Mouse (Mus musculus) left cerebral cortex, adult 9 months (tissue): ENCODE data around the gene Tbc1d8.

Source experiments
- DNase-seq, 2 experiments: peaks; one replicate each; pipeline ENCODE4 v3.0.0; 2022; ENCODE audit warnings: low spot score in 2 of 2

The Tbc1d8 gene

GRCm38 (mm10) chr1:39365562-39365961 lies 113.0 kb downstream of the Tbc1d8 start:
- no peak for DNase-seq

- DNase-seq: no peak
Observed at GRCm38 (mm10) chr1:39362515-39362893, 116.1 kb downstream of the Tbc1d8 start.

DNA sequence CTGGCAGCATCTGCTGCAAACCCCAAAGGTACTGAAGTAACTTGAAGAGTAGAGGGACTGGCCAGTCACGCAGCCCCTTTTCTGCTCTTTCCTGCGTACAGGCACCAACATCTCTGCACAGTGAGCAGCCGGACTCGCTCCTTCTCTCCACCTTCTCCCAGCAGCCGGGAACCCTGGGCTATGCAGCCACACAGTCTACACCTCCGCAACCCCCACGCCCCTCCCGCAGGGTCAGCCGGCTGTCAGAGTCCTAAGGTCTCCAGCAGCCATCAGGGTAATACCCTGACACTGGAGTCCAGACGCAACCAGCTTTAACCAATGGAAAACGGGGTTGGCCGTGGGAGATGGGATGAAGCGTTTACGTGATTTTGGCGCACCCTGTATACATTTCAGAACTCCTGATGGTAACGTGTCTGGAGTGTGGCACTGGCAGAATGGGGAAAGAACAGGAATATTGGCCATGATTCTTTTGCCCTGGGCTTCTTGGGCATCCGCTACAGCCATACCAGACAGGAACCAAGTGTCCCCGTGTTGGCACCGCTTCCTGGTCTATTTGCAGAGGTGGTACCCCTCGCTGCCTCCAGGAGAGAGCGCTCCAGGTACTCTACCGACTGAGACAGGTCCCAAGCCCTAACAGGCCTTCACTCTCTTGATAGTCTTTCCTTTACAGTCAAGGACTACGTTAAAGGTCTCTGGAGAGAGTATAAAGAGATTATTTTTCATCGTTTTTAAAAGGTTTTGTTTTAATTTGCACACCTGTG lies 116.6 kb downstream of the Tbc1d8 start:
- no peak for DNase-seq

- DNase-seq: no peak
Observed at GRCm38 (mm10) chr1:39349427-39349826, 129.1 kb downstream of the Tbc1d8 start.

DNA sequence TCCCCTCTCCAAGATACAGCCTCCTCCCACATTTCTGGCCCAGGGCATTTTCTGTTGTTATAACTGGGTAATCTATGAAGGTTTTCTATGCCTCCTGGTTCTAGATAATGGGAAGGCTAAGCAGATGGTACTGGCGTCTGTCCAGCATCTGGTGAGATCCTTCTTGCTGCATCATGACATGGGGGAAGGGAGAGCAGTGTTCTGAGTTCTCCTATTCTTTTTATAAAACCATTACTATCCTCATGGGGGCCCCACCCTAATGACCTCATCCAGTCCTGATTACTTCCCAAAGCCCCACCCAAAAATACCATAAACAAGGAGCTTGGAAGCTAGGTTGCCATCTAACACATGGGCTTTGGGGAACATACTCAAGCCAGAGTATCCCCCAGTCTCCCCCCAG lies 129.6 kb downstream of the Tbc1d8 start:
- DNase-seq: peak in 1 of 2 experiments; percentile 73

GRCm38 (mm10) chr1:39344981-39345600 lies 133.5 kb downstream of the Tbc1d8 start:
- no peak for DNase-seq

- DNase-seq: no peak
Observed at GRCm38 (mm10) chr1:39343242-39343641, 135.3 kb downstream of the Tbc1d8 start.

- DNase-seq: no peak
Observed at GRCm38 (mm10) chr1:39341807-39342206, 136.7 kb downstream of the Tbc1d8 start.

DNA sequence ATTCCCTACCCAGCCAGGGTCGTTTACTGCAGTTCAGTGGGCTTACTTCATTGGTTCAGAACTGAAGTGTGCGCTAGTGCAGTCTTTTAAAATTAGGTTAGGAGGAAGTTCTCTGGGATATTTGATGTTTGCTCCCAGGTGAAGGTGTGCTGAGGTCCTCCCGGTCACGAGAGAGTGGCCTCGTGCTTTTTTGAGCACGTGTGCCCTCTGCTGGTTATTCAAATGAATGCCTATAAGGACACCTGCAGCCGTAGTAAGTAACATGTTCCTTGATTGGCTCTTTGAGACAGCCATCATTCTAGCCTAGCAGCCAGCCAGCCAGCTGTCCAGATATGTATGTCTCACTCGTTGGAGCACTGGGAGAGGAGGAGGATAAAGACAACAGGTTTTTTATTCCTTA lies 137.9 kb downstream of the Tbc1d8 start:
- peak in 1 of 2 experiments; percentile 52 for DNase-seq

DNA sequence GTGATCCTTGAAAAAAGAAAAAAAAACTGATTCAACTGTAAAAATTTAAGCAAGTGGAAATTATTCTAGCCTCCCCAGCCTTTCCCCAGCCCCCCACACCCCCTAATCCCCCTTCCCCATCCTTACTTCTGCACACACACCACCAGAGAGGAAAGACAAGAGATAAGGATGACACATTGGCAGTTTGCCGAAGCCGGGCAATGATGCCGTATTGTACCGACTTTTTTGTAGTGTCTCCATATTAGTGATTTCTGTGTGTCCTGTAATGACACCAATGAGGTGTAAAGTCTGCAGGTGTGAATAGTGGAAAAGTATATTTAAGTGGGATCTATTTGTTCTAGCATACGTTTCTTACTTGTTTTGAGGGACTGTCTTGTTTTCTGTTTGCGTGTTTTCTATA lies 138.4 kb downstream of the Tbc1d8 start:
- no peak for DNase-seq

DNA sequence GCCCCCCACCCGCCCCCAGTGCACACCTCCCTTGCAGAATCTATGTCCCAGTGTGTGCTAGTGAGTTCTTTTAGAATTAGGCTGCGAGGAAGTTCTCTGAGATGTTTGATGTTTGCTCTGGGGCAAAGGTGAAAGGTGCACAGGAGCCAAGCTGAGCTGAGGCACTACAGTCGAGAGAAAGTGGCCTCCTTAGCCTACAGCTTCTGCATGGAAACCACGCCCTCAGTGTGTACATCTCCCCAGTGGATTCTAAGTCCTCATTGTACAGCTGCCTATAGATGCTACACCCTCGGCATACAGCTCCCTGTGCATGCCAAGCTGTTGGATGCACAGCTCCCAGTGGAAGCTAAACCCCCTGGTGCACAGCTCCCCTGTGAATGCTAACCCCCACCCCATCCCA lies 139.1 kb downstream of the Tbc1d8 start:
- DNase-seq: no peak

- DNase-seq: peak in 1 of 2 experiments; percentile 28
Observed at GRCm38 (mm10) chr1:39338831-39339230, 139.7 kb downstream of the Tbc1d8 start.

DNA sequence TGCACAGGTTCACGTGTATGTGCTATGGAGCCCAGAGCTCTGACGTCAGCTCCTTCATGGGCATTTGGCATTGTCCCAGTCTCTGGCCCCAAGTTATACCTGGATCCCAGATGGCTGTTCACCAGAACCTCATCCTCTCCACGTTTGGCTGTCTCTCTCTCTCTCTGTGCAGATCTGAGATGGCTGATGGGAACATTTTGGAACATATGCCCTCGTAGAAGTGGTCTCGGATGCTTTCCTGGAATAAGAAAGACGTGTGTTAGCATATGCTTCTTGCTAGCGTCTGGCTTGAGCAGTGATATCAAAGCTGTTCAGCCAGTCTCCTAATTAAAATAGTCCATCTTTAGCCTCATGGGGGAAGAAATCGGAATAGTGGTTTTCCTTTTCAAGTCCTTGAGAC lies 141.8 kb downstream of the Tbc1d8 start:
- no peak for DNase-seq

GRCm38 (mm10) chr1:39335561-39336196 lies 142.9 kb downstream of the Tbc1d8 start:
- DNase-seq: no peak

GRCm38 (mm10) chr1:39332456-39332855 lies 146.1 kb downstream of the Tbc1d8 start:
- no peak for DNase-seq

DNA sequence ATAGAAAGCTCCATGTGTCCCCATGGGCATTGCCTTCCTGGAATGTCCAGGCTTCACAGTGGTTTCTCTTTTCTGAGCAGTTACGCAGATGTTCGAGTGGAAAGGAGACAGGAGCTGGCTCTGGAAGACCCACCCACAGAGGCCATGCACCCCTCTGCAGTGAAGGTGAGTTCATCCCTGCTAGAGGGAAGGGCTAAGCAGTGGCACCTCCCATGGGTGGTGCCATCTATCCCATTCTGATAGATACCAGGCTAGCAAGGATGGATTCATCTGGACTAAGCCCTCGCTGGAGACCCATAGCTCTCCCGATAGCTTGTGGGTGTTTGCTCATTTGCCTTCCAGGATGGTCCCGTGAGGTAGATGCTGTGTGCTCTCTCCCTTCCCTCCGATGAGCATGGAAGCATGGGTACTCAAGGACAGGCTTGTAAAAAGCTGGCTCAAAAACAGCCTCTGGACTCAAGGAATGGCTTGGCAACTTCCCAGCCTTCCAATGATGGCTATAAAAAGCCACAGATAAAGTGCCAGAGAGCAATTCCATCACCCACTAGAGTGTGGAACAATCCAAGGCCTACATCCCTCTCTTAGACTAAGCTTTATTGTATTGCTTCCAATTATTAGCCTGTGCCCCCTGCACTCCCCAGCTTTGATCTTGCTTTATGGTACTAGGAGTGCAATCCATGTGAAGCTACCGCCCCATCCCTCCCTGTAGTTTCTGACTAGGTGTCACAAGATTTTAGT lies 147.5 kb downstream of the Tbc1d8 start:
- DNase-seq: no peak

DNA sequence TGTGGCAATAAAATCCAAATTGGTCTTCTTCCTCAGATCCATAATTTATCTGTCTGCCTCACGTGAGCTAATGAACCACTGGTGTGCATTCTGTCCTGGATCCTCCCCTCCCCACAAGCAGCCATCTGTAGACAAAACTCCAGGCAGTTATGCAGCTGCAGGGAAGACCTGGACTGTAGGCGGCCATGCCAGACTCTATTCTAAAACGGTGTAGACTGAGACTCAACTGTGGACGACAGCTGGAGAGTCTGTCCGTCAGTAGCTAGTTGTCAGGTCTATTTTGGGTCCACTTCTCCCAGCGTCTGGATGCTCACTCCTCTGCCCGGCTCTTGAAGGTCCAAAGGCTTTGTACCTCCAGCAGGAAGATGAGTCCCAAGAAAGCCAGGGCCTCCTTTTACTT lies 151.0 kb downstream of the Tbc1d8 start:
- DNase-seq: peak in 1 of 2 experiments; percentile 62

DNA sequence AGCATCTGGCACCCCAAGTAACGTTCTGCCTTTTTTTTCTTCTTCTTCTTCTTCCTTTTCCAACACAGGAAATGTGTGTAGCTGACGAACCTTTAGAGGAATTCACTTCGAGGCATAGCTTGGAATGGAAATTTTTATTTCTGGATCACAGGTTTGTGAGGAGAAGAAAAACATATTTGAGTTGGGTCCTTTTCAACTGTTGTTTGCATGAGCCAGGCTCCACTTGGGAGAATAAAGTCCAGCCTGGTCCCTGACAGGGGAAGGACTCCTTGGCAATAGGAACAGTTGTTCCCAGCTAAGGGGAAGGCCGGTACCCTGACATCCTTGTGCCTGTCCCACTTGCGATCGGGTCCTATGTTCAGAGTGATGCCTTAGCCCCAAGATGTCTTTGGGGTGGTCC lies 153.3 kb downstream of the Tbc1d8 start:
- DNase-seq: no peak

GRCm38 (mm10) chr1:39321954-39322353 lies 156.6 kb downstream of the Tbc1d8 start:
- DNase-seq: no peak
